Mouse (Mus musculus) cortical plate, adult 2 months (tissue): Measurements from ENCODE around the gene BC049762.

Experiments used
- CTCF ChIP-seq: fragments of 200-500 bp; IDR thresholded peaks from 2 replicates; pipeline ENCODE4 v1.5.1; 2011; ENCODE audit warnings: mild to moderate bottlenecking, control low read depth, low read length; ENCODE audit not compliant: insufficient read depth; ENCODE audit errors: extremely low read depth
- POLR2A ChIP-seq: fragments of 200-500 bp; IDR thresholded peaks from 2 replicates; pipeline ENCODE4 v1.6.1; 2011; ENCODE audit warnings: mild to moderate bottlenecking, low read length, control low read depth; ENCODE audit not compliant: insufficient read depth; ENCODE audit errors: extremely low read depth

DNA sequence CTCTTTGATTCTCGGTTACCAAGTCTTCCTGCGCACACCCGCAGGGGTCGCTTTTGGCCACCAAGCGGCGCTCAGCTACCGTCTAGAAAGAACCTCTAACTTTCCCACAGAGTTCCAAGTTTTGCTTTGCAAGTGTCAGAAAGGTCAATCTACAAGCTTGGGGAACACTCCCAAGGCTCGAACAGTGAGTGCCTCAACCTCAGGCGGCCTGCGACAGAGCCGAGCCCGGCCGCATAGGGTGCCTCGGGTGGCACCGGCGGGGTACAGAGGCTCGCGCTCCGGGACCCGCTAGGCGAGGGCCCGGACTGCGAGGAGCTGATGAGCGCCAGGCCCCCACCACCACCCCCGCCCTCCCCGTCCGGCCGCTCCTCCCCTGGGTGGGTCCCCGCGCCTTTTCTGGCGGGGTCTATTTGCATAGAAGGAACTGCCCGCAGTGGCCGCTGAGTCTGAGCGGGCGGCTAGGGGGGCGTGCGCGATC is 26.8 kb upstream of the BC049762 start, which contains the start of gene Col23a1:
- peak; percentile 78 for TF ChIP-seq CTCF
- TF ChIP-seq POLR2A = no peak
